Mouse (Mus musculus) adrenal gland (tissue): ENCODE measurements around the gene Zranb1.

Experiments
- intact Hi-C: fragments of 180-260 bp; cut with DNase I; formaldehyde crosslinking; loops from one replicate; pipeline ENCODE4 v1.15.1; 2025
- long read RNA-seq, 2 experiments: library from polyadenylated mRNA; unstranded; transcript quantifications; one replicate each; pipeline ENCODE4 v2.0.0; 2020; ENCODE audit warnings: borderline replicate concordance in 1 of 2; ENCODE audit not compliant: insufficient replicate concordance in 1 of 2

The Zranb1 gene
- long read RNA-seq, experiment 1, full-length matches to known transcripts = 5 of 17 reads
- long read RNA-seq, experiment 1, partial matches to known transcripts = 2 of 17 reads
- long read RNA-seq, experiment 1, other reads (novel, unspliced or antisense) = 10 of 17 reads
- long read RNA-seq, experiment 2, full-length matches to known transcripts = 6 of 16 reads
- long read RNA-seq, experiment 2, partial matches to known transcripts = 2 of 16 reads
- long read RNA-seq, experiment 2, other reads (novel, unspliced or antisense) = 8 of 16 reads

DNA sequence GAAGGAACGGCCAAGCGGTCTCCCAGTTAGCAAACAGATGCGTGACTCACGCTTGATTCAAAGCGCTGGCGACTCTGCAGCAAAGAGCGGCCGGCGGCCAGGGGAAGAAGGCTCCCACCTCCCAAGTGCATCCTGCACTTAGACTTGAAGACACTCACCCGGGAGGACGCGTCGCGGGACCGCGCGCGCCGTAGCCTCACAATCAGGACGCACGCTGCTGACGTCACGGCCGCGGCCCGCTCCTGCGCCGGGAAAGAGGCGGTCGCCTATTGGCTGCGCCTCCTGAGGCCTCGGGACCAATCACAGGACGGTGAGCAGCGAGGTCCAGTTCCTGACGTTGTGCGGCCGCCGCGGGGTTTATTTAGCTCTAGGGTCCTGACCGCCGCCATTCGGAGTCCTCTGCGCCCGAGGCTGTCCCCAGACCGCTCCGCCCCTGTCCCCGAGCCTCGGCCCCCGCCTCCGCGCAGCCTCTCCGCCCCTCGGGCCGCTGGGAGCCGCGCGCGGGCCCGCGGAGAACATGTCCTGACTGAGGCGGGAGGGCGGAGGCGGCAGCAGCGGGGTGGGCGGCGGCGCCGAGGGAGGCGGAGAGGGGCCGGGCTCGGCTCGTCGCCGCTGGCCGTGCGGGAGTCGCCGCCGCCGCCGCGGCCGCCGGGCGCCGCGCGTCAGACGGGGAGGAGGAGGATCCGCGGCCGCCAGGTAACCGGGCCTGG, at the start of gene Zranb1:
Zranb1 (plus strand) TSS at position 293 of the 710 bp plus-strand sequence.
- intact Hi-C loops = loop anchor here (10.0 kb wide), 1 partner anchor 64 kb away; no protein-coding TSS in a partner anchor

DNA sequence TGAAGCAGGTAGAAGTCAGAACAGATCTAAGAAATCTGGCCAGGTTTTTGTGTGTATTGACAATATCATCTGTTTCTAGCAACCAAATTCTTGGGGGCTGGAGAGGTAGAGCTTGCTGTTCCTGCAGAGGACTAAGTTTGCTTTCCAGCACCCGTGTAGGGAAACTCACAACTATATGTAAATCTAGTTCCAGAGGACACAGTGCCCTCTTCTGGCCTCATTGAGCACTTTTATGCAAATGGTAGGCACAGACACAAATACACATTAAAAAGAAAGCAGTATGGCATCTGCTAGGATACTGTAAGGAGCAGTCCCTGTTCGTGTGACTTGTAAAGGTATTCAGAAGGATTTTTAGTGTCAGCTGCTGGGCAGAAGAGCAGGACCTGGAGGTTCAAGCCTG, 48.6 kb upstream of the Zranb1 start:
- intact Hi-C loops = no loop called here

DNA sequence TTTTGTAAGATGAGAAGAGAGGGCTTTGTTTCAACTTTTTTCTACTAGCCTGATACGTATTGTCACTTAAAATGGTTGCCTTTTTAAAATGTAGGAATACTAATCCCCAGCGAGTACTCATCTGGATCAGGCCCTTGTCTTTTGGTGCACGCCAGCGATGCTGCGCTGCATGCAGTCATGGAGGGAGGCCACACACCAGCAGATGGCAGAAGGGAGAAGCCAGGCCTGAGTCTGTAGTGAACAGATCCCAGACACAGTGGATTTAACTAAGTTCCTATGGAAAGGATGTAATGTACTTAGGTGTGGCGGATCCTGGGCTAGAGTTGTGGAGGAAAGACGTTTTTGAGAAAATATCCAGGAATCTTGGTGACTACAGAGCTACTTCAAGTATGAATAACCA, 46.9 kb upstream of the Zranb1 start:
- intact Hi-C loops = no loop called here

DNA sequence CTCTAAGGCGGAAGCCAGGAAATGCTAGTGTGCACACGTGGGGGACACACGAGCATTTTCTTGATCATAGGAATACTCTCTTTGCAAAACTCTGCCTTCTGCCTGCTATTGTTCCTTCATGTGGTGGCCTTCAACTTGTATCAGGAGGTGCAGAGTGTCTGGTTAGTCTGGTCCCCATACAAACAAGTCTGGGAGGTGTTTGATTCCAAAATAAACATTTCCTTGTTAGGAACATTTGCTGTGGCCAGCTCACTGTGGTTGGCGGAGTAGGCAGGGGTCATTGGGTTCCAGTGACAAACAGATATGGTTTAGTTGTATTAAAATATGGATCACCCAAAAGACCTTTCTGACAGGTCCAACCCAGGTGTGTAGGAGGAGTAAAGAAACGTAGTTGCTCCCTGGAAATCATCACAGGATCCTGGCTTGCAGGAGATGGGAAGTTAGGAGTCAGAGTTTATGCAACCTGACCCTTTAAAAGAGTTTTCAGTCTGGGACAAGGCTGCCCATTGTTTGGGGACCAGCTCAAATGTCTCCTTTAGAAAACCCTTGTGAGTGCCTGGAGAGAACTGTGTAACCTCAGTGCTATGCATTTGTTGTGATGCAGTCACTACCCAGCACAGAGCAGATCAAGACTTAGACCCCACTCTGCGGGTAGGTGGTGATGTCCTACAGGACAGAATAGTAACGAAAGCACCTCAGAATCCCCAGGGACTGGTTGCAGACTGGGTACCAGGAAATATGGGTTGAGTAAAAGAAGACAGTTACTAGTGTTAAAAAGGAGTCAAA, 43.7 kb upstream of the Zranb1 start:
- intact Hi-C loops = no loop called here

DNA sequence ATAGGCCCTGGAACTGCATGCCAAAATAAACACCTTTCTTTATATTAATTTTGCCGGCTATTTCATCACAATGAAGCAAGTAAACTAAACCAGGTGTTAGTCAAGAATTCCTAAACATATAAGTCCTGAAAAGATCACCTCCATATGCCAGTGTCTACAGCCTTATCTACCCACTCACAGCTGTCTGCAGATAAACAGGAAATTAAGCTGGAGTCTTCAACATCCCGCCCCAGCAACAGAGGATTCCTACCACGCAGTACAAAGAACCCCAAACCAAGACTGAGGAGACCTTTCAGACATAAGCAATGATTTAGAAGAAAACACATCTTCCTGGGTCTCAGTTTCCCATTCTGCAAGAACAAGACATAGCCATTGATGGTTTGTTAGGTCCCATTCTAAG, 42.9 kb upstream of the Zranb1 start:
- intact Hi-C loops = no loop called here

DNA sequence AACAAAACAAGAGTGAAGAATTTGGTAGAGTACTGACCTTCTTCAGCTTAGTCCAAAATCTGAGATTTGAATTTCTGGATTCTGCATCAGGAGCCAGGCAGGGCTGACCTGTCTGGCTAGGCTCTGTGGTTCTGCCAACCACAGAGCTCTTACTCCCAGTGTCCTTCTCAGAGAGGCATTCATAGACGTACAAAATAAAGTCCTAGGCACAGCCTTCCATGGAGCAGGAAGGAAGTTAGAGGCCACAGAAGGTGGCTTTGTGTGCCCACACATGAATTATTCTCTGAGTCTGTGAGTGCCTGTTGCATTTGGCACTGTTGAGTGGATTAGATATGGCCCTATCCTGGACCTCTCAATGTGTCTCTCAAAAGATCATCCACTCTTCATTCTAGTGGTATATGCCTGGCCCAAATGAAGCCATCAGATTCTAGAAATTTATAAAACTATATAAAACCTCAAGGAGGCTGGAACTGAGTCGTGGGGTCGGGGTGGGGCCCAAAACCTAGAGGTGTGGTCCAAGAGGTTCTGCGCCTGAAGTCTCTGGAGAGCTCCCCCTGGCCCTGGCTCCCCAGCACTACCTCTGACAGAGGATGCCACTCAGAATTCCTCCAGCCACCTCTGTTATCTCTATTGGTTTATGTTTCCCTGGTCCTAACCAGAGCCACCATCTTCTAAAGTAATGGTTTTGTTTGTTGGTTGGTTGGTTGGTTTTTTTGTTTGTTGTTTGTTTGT, 42.3 kb upstream of the Zranb1 start:
- intact Hi-C loops = no loop called here

DNA sequence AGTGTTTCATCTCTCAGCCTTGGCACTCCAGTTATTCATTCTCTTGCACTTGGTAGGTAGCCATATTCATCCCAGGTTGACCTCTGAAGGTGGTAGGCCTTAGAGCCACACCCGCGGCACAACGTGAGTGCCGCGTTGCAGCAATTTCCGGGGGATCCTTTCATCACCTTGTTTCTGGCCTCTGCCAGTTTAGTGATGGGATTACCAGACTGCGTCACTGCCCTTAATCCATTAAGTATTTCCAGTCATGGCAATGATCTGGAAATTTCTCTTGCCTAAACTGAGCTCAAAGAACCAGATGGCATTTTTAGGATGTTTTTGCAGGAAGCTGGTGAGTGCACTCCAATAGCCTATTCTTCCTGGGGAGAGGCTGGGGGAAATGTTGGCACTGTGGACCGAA, 41.3 kb upstream of the Zranb1 start:
- intact Hi-C loops = no loop called here

DNA sequence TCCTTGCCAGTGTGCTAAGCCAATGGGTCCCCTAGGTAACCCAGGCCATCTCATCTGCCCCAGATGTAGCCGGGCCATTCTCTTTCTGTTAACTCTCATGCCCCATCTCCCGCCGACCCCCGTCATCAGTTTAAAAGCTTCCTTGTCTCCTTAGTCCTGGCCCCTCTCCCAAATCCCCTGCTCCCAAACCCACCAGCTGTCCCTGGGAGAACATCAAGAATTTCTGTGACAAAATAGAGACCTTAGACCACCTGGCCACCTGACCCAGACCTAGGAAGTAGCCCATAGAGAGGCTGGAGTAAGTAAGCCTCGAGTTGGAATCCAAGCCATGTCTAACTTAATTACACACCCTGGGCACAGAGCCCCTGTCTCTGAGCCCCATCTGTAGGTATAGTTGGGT, 40.7 kb upstream of the Zranb1 start:
- intact Hi-C loops = no loop called here

DNA sequence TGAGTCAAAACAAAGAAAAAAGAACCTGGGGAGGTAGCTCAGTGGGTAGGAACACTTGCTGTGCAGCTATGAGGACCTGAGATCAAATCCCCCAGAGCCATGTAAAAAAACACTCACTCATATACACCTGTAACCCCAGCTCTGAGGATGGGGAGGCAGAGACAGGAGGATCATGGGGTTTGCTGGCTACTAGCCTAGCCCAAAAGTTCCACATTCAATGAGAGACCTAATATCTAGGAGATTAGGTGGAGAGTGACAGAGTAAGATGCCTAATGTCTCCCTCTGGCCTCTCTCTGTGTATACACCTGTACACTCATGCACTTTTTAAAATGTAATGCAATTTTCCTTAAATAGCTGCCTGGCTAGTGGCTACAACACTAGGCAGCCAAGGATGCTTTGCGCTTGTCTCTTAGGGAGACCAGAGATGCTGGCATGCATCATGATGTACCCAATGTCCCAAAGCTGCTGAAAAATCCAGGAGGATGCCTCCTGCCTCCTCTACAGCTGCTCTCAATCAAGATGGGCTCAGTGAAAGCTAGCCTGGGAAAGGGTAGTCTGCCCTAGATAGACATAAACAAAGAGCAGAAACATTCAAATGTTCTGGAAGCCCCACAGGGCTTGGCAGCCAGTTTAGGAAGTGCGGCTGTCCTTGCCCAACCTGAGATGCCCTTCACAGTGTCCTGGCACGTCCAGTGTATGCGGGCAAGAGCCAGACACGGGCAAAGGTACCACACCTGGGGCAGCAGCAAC, 39.2 kb upstream of the Zranb1 start:
- intact Hi-C loops = no loop called here

DNA sequence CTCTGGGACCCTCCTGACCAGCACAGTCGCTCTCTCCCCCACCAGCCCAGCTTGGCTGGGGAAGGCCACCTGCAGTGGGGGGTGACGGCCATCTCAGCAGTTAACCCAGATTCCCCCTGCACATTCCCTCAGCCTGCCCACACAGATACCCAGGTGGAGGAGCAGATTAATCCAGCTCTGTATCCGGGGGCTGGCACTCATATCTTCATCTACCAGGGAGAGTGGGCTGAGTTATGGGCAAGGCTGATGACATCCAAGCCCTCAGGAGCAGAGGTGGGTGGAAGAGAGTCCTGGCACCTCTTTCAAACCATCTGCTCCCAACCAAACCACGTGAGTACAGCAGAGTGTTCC, 38.7 kb upstream of the Zranb1 start:
- intact Hi-C loops = no loop called here

DNA sequence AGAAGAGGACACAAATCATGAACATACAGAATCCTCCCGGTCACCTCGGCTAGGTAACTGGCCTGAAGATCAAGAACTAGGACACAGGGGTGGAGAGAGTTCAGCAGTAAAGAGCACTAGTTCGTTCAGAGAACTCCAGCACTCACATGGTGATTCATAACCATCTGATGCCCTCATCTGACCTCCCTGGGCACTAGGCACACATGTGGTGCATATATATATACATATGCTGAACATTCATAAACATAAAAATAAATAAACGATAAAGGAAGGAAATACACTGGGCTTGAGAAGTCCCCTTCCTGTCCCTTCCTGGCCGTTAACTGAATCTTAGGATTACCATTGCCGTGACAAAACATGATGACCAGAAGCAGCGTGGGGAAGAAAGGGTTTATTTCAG, 38.1 kb upstream of the Zranb1 start:
- intact Hi-C loops = no loop called here

DNA sequence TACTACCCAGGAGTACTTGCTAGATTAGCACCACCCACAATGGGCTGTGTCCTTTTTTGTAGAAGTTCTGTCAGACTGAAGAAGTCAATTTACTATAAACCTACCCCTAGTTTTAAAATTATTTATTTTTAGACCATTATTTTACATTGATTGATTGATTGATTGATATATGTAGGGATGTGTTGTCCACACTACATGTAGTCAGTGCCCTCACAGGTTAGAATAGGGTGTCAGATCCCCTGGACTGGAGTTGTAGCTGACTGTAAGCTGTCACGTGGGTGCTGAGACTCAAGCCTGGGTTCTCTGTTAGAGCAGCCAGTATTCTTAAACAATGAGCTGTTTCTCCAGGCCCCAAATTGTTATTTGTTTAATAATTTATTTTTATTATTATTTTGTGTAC, 37.6 kb upstream of the Zranb1 start:
- intact Hi-C loops = no loop called here

DNA sequence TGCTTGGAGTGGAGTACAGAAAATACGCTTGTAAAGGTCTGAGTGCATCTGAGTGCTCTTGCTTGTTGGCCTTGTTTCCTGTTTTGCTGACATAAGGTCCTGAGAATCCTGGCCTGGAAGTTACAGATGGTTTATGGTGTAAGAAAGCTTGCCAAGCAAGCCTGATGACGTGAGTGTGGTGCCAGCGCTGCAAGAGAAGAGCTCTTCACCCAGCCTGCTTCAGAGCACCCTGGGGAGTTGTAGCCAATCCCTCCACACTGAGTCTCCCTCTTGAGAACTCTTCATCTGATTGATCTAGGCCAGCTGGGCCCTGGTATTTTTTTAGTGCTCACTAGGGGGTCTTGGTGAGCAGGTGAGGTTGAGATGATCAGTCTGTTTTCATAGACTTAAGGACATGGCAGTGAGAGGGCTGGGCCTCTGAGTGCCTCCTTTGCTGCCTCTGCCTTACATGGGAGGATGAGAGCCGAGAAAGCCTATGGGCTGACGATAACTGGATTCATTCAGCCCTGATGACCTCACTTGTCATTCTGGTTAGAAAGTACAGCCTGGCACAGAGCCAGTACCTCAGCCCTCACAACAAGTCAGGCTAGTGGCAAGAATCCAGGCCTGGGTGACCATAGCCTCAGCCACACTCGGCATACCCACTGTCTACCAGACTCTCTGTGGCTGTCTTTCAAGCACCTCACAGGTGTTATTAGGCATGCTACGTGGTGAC, 35.9 kb upstream of the Zranb1 start:
- intact Hi-C loops = loop anchor here (5.0 kb wide), 1 partner anchor 238 kb away; no protein-coding TSS in a partner anchor

DNA sequence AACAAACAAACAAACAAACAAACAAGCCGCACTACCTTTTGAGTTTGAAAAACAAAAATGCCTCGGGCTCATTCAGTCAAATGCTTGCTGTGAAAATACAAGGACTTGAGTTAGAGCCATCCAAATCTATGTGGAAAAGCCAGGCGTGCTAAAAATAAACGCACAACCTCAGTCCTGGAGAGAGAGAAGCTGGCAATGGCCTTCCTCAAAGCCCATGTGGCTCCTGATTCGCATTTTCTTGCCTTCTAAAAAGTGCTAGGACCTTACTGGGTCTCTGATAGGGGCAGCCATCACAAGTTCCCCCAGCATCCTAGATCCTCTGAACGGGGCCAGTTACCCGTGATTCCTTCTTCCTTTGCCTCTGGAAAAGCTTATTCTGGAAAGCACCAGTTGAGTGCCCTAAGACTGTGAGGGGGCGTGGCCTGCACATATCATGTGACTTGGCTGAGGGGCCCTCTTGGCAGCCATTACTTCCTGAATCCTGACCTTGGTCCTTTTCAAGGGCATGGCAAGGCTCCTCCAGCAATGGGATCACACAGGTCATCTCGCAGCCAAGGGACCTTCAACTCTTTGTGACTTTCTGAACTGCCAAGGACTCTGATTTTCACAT, 34.6 kb upstream of the Zranb1 start:
- intact Hi-C loops = loop anchor here (5.0 kb wide), 1 partner anchor 239 kb away; no protein-coding TSS in a partner anchor

DNA sequence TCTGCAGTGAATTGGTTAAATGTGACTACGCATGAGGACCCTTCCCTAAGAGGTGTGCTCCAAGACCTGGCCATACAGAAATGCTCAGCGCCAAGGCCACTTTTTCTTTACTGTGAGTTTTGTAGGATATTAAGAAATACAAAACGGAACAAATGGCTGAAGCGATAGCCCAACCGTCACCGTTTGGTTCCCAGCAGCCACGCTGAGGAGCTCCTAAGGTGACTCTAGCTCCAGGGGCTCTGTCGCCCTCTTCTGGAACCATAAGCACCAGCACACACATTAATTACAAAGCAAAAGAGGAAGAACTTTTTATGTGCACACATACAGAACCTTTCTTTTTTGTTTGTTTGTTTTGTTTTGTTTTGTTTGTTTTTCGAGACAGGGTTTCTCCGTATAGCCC, 33.7 kb upstream of the Zranb1 start:
- intact Hi-C loops = loop anchor here (5.0 kb wide), 1 partner anchor 240 kb away; no protein-coding TSS in a partner anchor

DNA sequence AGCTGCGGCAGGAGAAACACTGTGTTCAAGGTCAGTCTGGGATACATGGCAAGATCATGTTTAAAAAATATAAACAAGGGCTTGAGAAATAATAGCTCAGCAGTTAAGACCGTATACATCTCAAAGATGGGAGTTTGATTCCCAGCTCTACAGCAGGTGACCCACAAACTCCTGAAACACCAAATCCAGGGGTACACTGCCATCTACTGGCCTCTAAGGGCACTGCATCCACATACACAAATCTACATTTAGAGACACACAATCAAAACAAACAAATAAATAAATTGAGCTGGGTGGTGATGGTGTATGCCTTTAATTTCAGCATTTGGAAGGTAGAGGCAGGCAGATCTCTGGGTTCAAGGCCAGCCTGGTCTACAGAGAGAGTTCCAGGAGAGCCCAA, 32.7 kb upstream of the Zranb1 start:
- intact Hi-C loops = loop anchor here (5.0 kb wide), 1 partner anchor 241 kb away; no protein-coding TSS in a partner anchor

DNA sequence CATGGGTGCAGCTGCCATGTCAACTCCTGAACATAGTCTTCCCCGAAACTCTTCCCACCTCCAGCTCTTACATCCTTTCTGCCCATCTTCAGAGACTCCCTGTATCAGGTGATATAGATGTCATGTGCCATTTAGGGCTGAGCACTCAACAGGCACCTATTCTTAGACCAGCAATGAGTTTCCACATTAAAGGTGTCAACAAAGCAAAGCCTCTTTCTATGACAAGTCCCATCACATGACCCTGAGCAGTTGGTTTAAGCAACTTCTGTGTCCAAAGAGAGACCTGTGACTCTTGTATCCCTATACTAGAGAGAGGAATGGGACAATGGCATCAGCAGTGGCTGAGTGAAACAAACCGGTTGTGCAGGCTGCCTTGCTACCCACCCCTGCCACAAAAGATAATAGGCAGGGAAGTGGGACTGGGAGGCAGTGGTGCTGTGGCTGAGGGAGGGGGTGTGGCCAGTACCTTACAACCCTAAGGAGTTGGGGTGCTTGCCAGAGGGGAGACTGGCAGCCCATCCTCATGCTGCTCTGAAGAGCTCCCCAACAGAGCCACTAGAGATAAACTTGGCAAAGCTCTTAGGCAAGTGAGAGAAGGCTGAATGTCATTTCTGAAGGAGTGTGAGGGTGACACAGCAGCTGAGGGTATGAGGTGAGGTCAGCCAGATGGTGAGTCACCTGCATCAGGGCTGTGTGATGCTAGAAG, 30.0 kb upstream of the Zranb1 start:
- intact Hi-C loops = no loop called here

DNA sequence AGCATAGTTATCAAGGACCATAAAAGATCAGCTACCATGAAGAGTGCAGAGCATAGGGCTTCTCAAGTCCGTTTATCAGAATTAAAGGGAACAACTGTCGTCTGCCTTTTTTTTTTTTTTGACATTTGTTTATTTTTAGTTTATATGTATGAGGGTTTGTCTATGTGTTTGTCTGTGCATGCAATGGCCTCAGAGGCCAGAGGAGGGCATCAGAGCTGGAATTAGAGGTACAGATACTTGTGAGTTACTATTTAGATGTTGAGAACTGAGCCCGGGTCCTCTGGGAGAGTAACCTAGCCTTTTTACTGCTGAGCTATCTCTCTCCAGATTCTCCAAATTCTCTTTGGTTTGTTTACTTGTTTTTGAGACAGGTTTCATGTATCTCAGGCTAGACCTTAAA, 27.1 kb upstream of the Zranb1 start:
- intact Hi-C loops = no loop called here

DNA sequence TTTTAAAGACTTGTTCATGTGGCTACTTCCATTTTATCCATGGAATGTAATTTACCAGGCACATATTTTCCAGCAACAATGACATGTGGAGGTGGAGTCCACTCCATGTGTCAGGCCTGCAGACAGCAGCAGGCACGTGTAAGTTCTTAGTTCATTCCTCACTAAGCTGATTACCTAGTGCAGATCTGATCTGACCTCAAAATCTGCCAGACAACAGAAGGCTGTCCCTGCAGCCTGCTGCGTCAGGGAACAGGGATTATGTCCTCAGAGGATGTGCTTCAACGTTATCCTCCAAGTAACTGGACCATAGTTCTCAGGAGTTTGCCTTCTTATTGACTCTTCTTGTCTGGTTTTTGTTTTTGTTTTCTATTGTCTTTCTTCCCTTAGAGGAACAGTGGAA, 9.0 kb upstream of the Zranb1 start:
- intact Hi-C loops = no loop called here
